9 mouse cellular contexts compared by ENCODE assay signal in genomic region chr10:62866035-62866791, GRCm38 (mm10). TPM values are rescaled to one million over a fixed set of nuclear protein-coding genes. Genes with fewer than 3 reads are reported as not detected.
DNase-seq lines count a peak whose midpoint lies in the region; ATAC-seq and TF ChIP-seq lines count a peak whose summit lies in the region.
"Had no signal": no experiment of that assay in that cellular context is flagged by ENCODE, and none has a peak within 500 bp of the region (broad histone marks: within the 10 kb centered on the region; RNA-seq: fewer than 3 reads in every experiment).

No protein-coding gene starts in this region.

- TF ChIP-seq CTCF in heart, postnatal 0 days (IDR thresholded peaks at IDR 0.05; ENCODE audit: low read depth): no peak
- TF ChIP-seq CTCF in layer of hippocampus, adult 2 months (conservative IDR thresholded peaks at IDR 0.05): no peak

- DNase-seq in ovary, postnatal 36 days (ENCODE audit: low spot score): peak; percentile 18
- DNase-seq in ovary, postnatal 14 days (ENCODE audit: low spot score): no peak
- peak; percentile 60 for DNase-seq in forebrain, embryonic 11.5 days (ENCODE audit: low spot score)
- DNase-seq in heart, postnatal 0 days (ENCODE audit: low spot score): peak; percentile 77
- peak; percentile 22 to 34 for DNase-seq in layer of hippocampus, adult 2 months (ENCODE audit: low spot score in 2 of 2)
- DNase-seq in right cerebral cortex, postnatal 14 days: peak; percentile 28
- DNase-seq in thymus, postnatal 25 days: no peak

- 0 out of 2 replicates have a peak, but pooled peaks have one; percentile 13 for ATAC-seq in forebrain, embryonic 11.5 days (replicated peaks; ENCODE audit: low FRiP score)
- ATAC-seq in heart, postnatal 0 days (ENCODE audit: insufficient read depth, low read depth): peak; percentile 62
- peak; percentile 23; the same call in 1 of the 2 replicates for ATAC-seq in lung, embryonic 16.5 days (ENCODE audit: low read depth)

- no peaks in the 10 kb centered on the region; the same call in 1 of the 2 replicates for H3K36me3 ChIP-seq in forebrain, embryonic 11.5 days (ENCODE audit: control insufficient read depth, insufficient read depth, low read length)
- H3K36me3 ChIP-seq in heart, postnatal 0 days (replicated peaks; ENCODE audit: control insufficient read depth, insufficient read depth, low read length): peaks cover 4% of the 10 kb centered on the region; the same call in 1 of the 2 replicates
- H3K36me3 ChIP-seq in lung, embryonic 16.5 days (ENCODE audit: control insufficient read depth, insufficient read depth, low read length): no peaks in the 10 kb centered on the region
- H3K36me3 ChIP-seq: G1E had no signal

- H3K4me2 ChIP-seq in forebrain, embryonic 11.5 days (ENCODE audit: low read depth, low read length, severe bottlenecking): peak overlapping the region; percentile 77
- H3K4me2 ChIP-seq in heart, postnatal 0 days (ENCODE audit: low read depth, low read length): peak overlapping the region; percentile 93
- H3K4me2 ChIP-seq in lung, embryonic 16.5 days (ENCODE audit: low read depth, low read length): peak overlapping the region; percentile 76

- H3K4me3 ChIP-seq in forebrain, embryonic 11.5 days (ENCODE audit: low read depth, low read length): peak overlapping the region; percentile 36
- H3K4me3 ChIP-seq in heart, postnatal 0 days (ENCODE audit: low read depth, low read length): peak overlapping the region; percentile 63
- peak overlapping the region; percentile 86 for H3K4me3 ChIP-seq in layer of hippocampus, adult 2 months
- peak overlapping the region; percentile 53 for H3K4me3 ChIP-seq in lung, embryonic 16.5 days (ENCODE audit: low read length)

- H3K9me3 ChIP-seq in forebrain, embryonic 11.5 days (ENCODE audit: control insufficient read depth, low read length): peaks cover 4% of the 10 kb centered on the region; the same call in 1 of the 2 replicates
- H3K9me3 ChIP-seq in heart, postnatal 0 days (replicated peaks; ENCODE audit: control insufficient read depth, low read length): 0 out of 2 replicates have a peak, but pooled peaks cover 3% of the 10 kb centered on the region
- H3K9me3 ChIP-seq in lung, embryonic 16.5 days (ENCODE audit: control insufficient read depth, low read length): no peaks in the 10 kb centered on the region
- H3K9me3 ChIP-seq: G1E had no signal

- no peaks in the 10 kb centered on the region for H3K27me3 ChIP-seq in forebrain, embryonic 11.5 days (ENCODE audit: control insufficient read depth, insufficient read depth, low read length)
- no peaks in the 10 kb centered on the region for H3K27me3 ChIP-seq in heart, postnatal 0 days (ENCODE audit: control insufficient read depth, insufficient read depth, low read length)
- no peaks in the 10 kb centered on the region for H3K27me3 ChIP-seq in lung, embryonic 16.5 days (ENCODE audit: control insufficient read depth, insufficient read depth, low read depth, low read length)

- peak overlapping the region; percentile 65 for H3K9ac ChIP-seq in forebrain, embryonic 11.5 days (ENCODE audit: low read length)
- H3K9ac ChIP-seq in heart, postnatal 0 days (replicated peaks; ENCODE audit: low read depth, low read length): peak overlapping the region; percentile 70
- H3K9ac ChIP-seq in lung, embryonic 16.5 days (ENCODE audit: low read length): peak overlapping the region; percentile 68

- no peak for TF ChIP-seq EP300 in heart, postnatal 0 days (IDR thresholded peaks at IDR 0.05; ENCODE audit: low read depth)

- WGBS in forebrain, embryonic 11.5 days: 18% methylated on average over 11 of the region's 11 CpGs
- WGBS in heart, postnatal 0 days: 17% methylated on average over 11 of the region's 11 CpGs
- 25% methylated on average over 11 of the region's 11 CpGs for WGBS in lung, embryonic 16.5 days

- H3K4me1 ChIP-seq in forebrain, embryonic 11.5 days (replicated peaks; ENCODE audit: control insufficient read depth, insufficient read depth, low read length): peaks cover 7% of the 10 kb centered on the region; the same call in 1 of the 2 replicates
- H3K4me1 ChIP-seq in heart, postnatal 0 days (ENCODE audit: control insufficient read depth, insufficient read depth): peaks cover 21% of the 10 kb centered on the region
- H3K4me1 ChIP-seq in lung, embryonic 16.5 days (replicated peaks; ENCODE audit: control insufficient read depth, insufficient read depth, low read length): peaks cover 19% of the 10 kb centered on the region

- 0 out of 2 replicates have a peak overlapping the region, but pooled peaks have one; percentile 3 for H3K27ac ChIP-seq in forebrain, embryonic 11.5 days (ENCODE audit: low read depth, low read length)
- H3K27ac ChIP-seq in heart, postnatal 0 days (ENCODE audit: low read depth): peak overlapping the region; percentile 95
- H3K27ac ChIP-seq in layer of hippocampus, adult 2 months: peak overlapping the region; percentile 99
- H3K27ac ChIP-seq in lung, embryonic 16.5 days (ENCODE audit: low read length): no peak overlapping the region

RNA-seq across cellular contexts. Expression of gene Tet1, which starts 42.6 kb away (rescaled TPM):
- polyA plus RNA-seq in forebrain, embryonic 11.5 days (2014; fragmentation: Nextera tagmentation; extraction: Ambion mirVana): 37.8 and 39.7 TPM in 2 replicates
- total RNA-seq in heart, postnatal 0 days (2014; rRNA removed; ENCODE audit: low replicate concordance): 12.8 and 17.3 TPM in 2 replicates
- 18.8 and 19.9 TPM in 2 replicates for polyA plus RNA-seq in heart, postnatal 0 days (2015; fragmentation: Nextera tagmentation; extraction: Ambion mirVana)
- 10 to 100 TPM; 16.2 TPM for total RNA-seq in layer of hippocampus, adult 2 months (2021)
- 21.5 and 27.0 TPM in 2 replicates for polyA plus RNA-seq in lung, embryonic 16.5 days (2015; fragmentation: Nextera tagmentation; extraction: Ambion mirVana)
- polyA plus RNA-seq: G1E had no signal

RNA-seq across cellular contexts. Expression of gene Slc25a16, which starts 54.2 kb away (rescaled TPM):
- polyA plus RNA-seq in forebrain, embryonic 11.5 days (2014; fragmentation: Nextera tagmentation; extraction: Ambion mirVana): 12.6 TPM in 2 replicates
- 15.3 and 35.4 TPM in 2 replicates for total RNA-seq in heart, postnatal 0 days (2014; rRNA removed; ENCODE audit: low replicate concordance)
- polyA plus RNA-seq in heart, postnatal 0 days (2015; fragmentation: Nextera tagmentation; extraction: Ambion mirVana): 14.8 and 19.6 TPM in 2 replicates
- total RNA-seq in layer of hippocampus, adult 2 months (2021): 10 to 100 TPM; 37.9 to 40.6 TPM
- polyA plus RNA-seq in lung, embryonic 16.5 days (2015; fragmentation: Nextera tagmentation; extraction: Ambion mirVana): 15.7 and 16.3 TPM in 2 replicates

Comparison
In these comparisons a context has a peak if more than half of its experiments do, and no peak if none do; other contexts are left out.
1. DNase-seq: peak in ovary, postnatal 36 days (single experiment), forebrain, embryonic 11.5 days (single experiment), heart, postnatal 0 days (single experiment), layer of hippocampus, adult 2 months (2 of 2) and right cerebral cortex, postnatal 14 days (single experiment); none in ovary, postnatal 14 days (single experiment) and thymus, postnatal 25 days (single experiment).
2. H3K4me3 ChIP-seq: peak in every context shown above with its lines; median percentile 86 in layer of hippocampus, adult 2 months; 63 in heart, postnatal 0 days; 53 in lung, embryonic 16.5 days; 36 in forebrain, embryonic 11.5 days.
3. Peak in every context shown above with its lines, with median percentiles within 50 percentile points of each other: ATAC-seq, H3K4me2 ChIP-seq and H3K9ac ChIP-seq.